Mouse (Mus musculus) limb, embryonic 14.5 days (tissue): ENCODE measurements around the gene Faah. TPM values are rescaled to one million over a fixed set of nuclear protein-coding genes. Genes with fewer than 3 reads are reported as not detected.

ENCODE experiments used
- ATAC-seq: fragments of 200-750 bp; cut with Nextera tagmentation; 2 replicates; pipeline ENCODE4 v1.8.0; 2017; ENCODE audit warnings: low read depth, moderate number of reproducible peaks, moderate TSS enrichment; ENCODE audit not compliant: low FRiP score
- DNase-seq: peaks from one replicate; pipeline ENCODE4 v3.0.0-alpha.2; 2015; ENCODE audit warnings: low spot score
- H3K27ac ChIP-seq: fragments of 300-500 bp; sonication (generic); replicated peaks from 2 replicates; pipeline ENCODE4 v1.5.1; 2014; ENCODE audit warnings: low read depth, mild to moderate bottlenecking, low read length, moderate library complexity, mixed read lengths
- H3K27me3 ChIP-seq: fragments of 300-500 bp; sonication (generic); 2 replicates; pipeline ENCODE4 v1.6.1; 2014; ENCODE audit warnings: low read length, mixed read lengths; ENCODE audit not compliant: control insufficient read depth, insufficient read depth
- H3K36me3 ChIP-seq: fragments of 300-500 bp; sonication (generic); 2 replicates; pipeline ENCODE4 v1.6.1; 2014; ENCODE audit warnings: mild to moderate bottlenecking, low read length, moderate library complexity, mixed read lengths; ENCODE audit not compliant: control insufficient read depth, insufficient read depth
- H3K4me1 ChIP-seq: fragments of 300-500 bp; sonication (generic); 2 replicates; pipeline ENCODE4 v1.6.1; 2014; ENCODE audit warnings: antibody characterized with exemption, low read length, mixed read lengths; ENCODE audit not compliant: control insufficient read depth, insufficient read depth
- H3K4me2 ChIP-seq: fragments of 300-500 bp; sonication (generic); replicated peaks from 2 replicates; pipeline ENCODE4 v1.6.1; 2014; ENCODE audit warnings: low read depth, mild to moderate bottlenecking, low read length, moderate library complexity; ENCODE audit not compliant: severe bottlenecking
- H3K4me3 ChIP-seq: fragments of 300-500 bp; sonication (generic); replicated peaks from 2 replicates; pipeline ENCODE4 v1.5.1; 2014; ENCODE audit warnings: low read length
- H3K9ac ChIP-seq: fragments of 300-500 bp; sonication (generic); 2 replicates; pipeline ENCODE4 v1.6.1; 2014; ENCODE audit warnings: mild to moderate bottlenecking, low read depth, low read length, moderate library complexity; ENCODE audit not compliant: severe bottlenecking
- H3K9me3 ChIP-seq: fragments of 300-500 bp; sonication (generic); 2 replicates; pipeline ENCODE4 v1.6.1; 2016; ENCODE audit warnings: low read length; ENCODE audit not compliant: control insufficient read depth
- POLR2A ChIP-seq: fragments of 200-500 bp; IDR thresholded peaks from 2 replicates; pipeline ENCODE4 v1.8.0; 2012; ENCODE audit warnings: inconsistent platforms, mild to moderate bottlenecking, moderate library complexity, borderline replicate concordance; ENCODE audit not compliant: insufficient read depth, insufficient read length; ENCODE audit errors: extremely low read depth
- WGBS: fragments of 180-500 bp; shearing (Covaris S2); extraction: QIAGEN DNeasy Blood & Tissue Kit; methylation state at CpG from one replicate; pipeline ENCODE4 v1.1.7; 2014; 5-methylcytosine and 5-hydroxymethylcytosine counted together
- polyA plus RNA-seq, 2 experiments: library from polyadenylated mRNA; depleted of rRNA in 1 of 2; stranded (reverse) in 1 of 2; unstranded in 1 of 2; fragments of >200 nt; fragmentation: Nextera tagmentation in 1 of 2; extraction: Ambion mirVana in 1 of 2; gene quantifications; 2 replicates each; pipeline versions ENCODE4 v1.2.1 to v1.2.3; 2012 to 2014

Gene Faah
- polyA plus RNA-seq (2012; rRNA removed), result 1.7 and 1.9 TPM in 2 replicates
- polyA plus RNA-seq (2014; fragmentation: Nextera tagmentation; extraction: Ambion mirVana), result 1.9 and 2.1 TPM in 2 replicates

DNA sequence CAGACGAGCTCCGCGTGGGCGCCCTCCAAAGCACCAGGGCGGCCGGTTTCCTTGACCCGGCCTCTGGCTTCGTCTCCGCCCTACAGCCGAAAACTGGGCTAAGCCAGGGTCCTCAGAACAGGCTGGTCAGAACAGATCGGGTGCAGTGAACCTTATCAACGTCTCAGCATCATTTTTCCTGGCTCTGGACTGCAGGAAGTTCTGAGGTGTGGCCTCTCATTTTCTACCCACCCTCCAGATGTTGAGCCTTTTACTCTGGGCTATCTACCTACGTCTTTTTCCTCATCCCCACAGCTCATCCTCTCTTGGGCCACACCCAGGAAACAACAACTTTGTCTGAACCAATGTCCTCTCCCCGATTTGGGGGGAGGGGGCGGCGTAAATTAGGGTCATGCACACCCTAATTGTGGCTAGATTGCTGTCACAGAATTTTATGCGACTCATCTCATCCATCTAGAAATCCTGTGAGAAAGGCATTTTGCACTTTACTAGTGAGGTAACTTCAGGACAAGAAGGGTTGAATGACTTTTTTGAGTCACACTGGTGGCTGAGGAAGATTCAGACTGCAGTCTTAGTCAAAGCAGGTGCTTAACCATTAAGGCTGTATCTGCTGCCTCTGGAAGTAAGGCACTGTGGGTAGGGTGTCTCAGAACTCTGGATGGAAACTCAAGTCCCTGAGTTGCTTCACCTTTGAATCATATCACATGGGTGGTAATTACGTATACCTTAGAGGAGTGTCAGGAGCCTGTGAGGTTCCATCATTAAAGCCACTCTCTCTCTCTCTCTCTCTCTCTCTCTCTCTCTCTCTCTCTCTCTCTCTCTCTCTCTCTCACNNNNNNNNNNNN lies at the start of gene Faah:
Gene Faah, minus strand, starts transcription at position 25 of the 845 bp plus-strand sequence.
- WGBS, result 6% methylated on average over 18 of the region's 18 CpGs
- Histone ChIP-seq H3K4me1 (no peaks in the 10 kb centered on the region), H3K4me2 (peak within 1 kb of the TSS; percentile 99), H3K4me3 (peak within 1 kb of the TSS; percentile 56), H3K9me3 (no peaks in the 10 kb centered on the region; the same call in 1 of the 2 replicates), H3K9ac (peak within 1 kb of the TSS; percentile 55), H3K27ac (no peak within 1 kb of the TSS), H3K36me3 (no peaks in the 10 kb centered on the region), H3K27me3 (peaks cover 42% of the 10 kb centered on the region)
- ATAC-seq (no peak), DNase-seq (no peak)
- no peak for TF ChIP-seq POLR2A

DNA sequence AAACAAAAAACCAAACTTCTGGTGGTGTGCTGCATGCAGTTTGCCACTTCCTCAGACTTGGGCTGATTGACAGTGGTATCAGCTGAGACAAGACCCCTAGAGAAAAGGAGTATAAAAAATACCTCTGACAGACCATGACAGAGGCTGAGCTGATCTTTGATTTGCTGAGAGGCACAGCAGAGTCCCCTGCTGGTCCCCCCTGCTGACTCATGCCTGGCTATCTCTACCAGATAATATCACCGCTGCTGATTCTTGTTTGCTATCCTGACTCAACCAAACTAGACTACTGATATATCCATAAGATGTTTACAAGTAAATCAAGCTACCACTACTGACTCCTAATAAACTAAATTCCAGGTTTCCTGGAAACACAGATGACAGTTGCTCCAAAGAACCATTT lies 46.1 kb upstream of the Faah start:
- ATAC-seq (no peak), DNase-seq (no peak)
- H3K4me1 ChIP-seq, result no peaks in the 10 kb centered on the region
- H3K9ac ChIP-seq, result no peak overlapping the region
- no peak overlapping the region for H3K27ac ChIP-seq
- peaks cover 29% of the 10 kb centered on the region for H3K36me3 ChIP-seq
- TF ChIP-seq POLR2A, result no peak
- H3K4me2 ChIP-seq, result no peak overlapping the region
- no peaks in the 10 kb centered on the region for H3K9me3 ChIP-seq
- no peaks in the 10 kb centered on the region for H3K27me3 ChIP-seq
- 52% methylated on average over 1 of the region's 1 CpGs for WGBS
- no peak overlapping the region for H3K4me3 ChIP-seq

DNA sequence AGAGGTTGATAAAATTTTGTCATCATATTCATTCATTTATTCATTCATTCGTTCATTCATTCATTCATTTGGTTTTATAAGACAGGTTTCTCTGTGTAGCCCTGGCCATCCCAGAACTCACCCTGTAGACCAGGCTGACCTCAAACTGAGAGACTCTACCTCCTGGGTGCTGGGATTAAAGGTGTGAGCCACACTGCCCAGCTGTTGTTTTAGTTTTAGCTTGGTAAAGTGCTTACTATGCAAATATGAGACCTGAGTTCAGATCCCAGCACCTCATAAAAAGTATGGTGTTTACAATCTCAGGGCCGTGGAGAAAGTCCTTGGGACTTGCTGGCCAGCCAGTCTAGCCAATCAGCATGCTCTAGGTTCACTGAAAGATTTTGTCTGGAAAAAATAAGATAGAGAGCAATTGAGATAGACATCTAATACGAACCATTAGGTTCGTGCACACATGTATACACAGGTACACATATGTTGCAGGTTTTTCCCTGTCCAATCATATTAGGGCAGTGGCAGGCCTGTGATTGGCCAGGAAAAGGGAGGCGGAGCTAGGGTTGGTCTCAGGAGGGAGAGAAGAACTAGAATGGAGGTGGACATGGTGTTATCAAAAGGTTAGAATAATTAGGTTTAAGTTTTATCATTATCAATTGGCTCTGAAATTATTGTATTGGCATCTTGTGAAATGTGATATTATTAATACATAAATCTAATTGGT lies 41.4 kb upstream of the Faah start:
- WGBS, result 63% methylated on average over 5 of the region's 5 CpGs
- H3K4me1 ChIP-seq, result no peaks in the 10 kb centered on the region
- H3K9ac ChIP-seq, result no peak overlapping the region
- no peak for ATAC-seq
- H3K4me2 ChIP-seq, result no peak overlapping the region
- no peak overlapping the region for H3K27ac ChIP-seq
- no peak for DNase-seq
- no peak overlapping the region for H3K4me3 ChIP-seq
- no peak for TF ChIP-seq POLR2A
- H3K27me3 ChIP-seq, result no peaks in the 10 kb centered on the region
- no peaks in the 10 kb centered on the region for H3K9me3 ChIP-seq
- H3K36me3 ChIP-seq, result no peaks in the 10 kb centered on the region

DNA sequence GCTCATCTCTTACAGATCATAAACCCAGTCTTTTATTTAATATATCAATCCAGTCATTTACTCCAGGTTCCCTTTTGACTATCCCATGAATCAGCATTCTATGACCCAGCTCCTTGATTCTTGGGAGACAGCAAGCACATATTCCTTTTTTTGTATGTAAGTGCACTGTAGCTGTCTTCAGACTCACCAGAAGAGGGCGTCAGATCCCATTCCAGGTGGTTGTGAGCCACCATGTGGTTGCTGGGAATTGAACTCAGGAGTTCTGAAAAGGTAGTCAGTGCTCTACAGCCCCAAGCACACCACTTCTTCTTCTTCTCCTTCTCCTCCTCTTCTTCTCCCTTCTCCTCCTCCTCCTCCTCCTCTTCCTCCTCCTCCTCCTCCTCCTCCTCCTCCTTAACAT lies 39.8 kb upstream of the Faah start:
- H3K27ac ChIP-seq, result no peak overlapping the region
- H3K4me3 ChIP-seq, result no peak overlapping the region
- DNase-seq (no peak), ATAC-seq (no peak)
- no peak overlapping the region for H3K9ac ChIP-seq
- H3K4me1 ChIP-seq, result peaks cover 3% of the 10 kb centered on the region
- H3K27me3 ChIP-seq, result no peaks in the 10 kb centered on the region
- H3K4me2 ChIP-seq, result no peak overlapping the region
- WGBS, result 0% methylated on average over 1 of the region's 1 CpGs
- H3K36me3 ChIP-seq, result no peaks in the 10 kb centered on the region
- no peaks in the 10 kb centered on the region for H3K9me3 ChIP-seq
- no peak for TF ChIP-seq POLR2A

DNA sequence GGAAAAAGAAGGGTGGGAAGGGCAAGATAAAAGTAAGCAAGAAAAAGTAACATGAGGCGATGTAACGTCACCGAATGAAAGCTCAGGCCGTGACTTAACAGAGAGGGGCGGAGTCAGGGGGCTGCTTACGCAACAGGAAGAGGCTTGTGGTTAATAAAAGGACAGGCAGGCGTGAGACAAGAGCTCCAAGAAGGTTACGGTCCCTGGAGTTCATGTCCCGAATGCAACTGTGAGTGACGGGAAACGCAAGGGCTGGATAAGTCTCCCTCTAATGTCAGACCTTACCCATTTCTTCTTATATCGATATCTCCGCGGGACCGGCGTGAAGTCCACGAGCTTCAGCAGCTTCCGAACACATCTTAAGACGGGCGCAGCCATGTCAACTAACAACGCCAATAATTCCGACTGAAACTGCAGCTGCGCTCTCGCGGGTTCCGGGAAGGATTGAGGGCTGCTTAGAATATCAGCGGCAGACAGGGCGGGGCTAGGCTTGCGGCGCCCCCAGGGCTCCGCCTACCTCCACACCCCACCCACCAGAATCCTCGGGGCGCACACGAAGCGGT lies 35.8 kb upstream of the Faah start, which contains the start of gene Nsun4:
Gene Nsun4, minus strand, starts transcription at position 478 of the 563 bp plus-strand sequence.
- peak within 1 kb of the TSS; percentile 90 for H3K27ac ChIP-seq
- TF ChIP-seq POLR2A, result peak; percentile 53; the same call in 1 of the 2 replicates
- 2% methylated on average over 35 of the region's 35 CpGs for WGBS
- peak within 1 kb of the TSS; percentile 60 for H3K4me3 ChIP-seq
- H3K9ac ChIP-seq, result peak within 1 kb of the TSS; percentile 63
- H3K4me2 ChIP-seq, result peak within 1 kb of the TSS; percentile 83
- H3K9me3 ChIP-seq, result no peaks in the 10 kb centered on the region
- no peaks in the 10 kb centered on the region for H3K27me3 ChIP-seq
- peaks cover 2% of the 10 kb centered on the region; the same call in 1 of the 2 replicates for H3K36me3 ChIP-seq
- ATAC-seq, result peak; percentile 98
- peaks cover 5% of the 10 kb centered on the region for H3K4me1 ChIP-seq
- DNase-seq, result peak; percentile 95
